Mouse (Mus musculus): ENCODE results near the gene Mrpl33. TPM values are rescaled to one million over a fixed set of nuclear protein-coding genes. Genes with fewer than 3 reads are reported as not detected.

The Mrpl33 gene
- polyA plus RNA-seq, 1 experiment from 2014 or later = 197 TPM

- Histone ChIP-seq H3K36me3 (no peaks in the 10 kb centered on the region), H3K9me3 (no peaks in the 10 kb centered on the region), H3K4me2 (replicated peaks) (no peak overlapping the region), H3K27me3 (replicated peaks) (no peaks in the 10 kb centered on the region), H3K4me3 (no peak overlapping the region), H3K4me1 (no peaks in the 10 kb centered on the region), H3K27ac (no peak overlapping the region), H3K9ac (no peak overlapping the region)
- 78% methylated on average over 5 of the region's 5 CpGs for WGBS
- ATAC-seq (ENCODE audit: low FRiP score, low read depth) = no peak
These were observed 117.1 kb downstream of the Mrpl33 start for GRCm38 (mm10) chr5:31713841-31714264.

Small RNAs within 50 kb of the gene (microRNA-seq; reads per million reads assigned to microRNA genes)
- not detected for gene Mir3473e

Other genes with a start within 250 kb of the Mrpl33 start
- 97.1 and 100 TPM in 2 replicates for gene Zfp512, start 144.5 kb upstream of the Mrpl33 start, polyA plus RNA-seq (2016; fragmentation: Nextera tagmentation; extraction: Ambion mirVana)
- not detected in 2 replicates for gene 4930548H24Rik, start 111.2 kb upstream of the Mrpl33 start, polyA plus RNA-seq (2016; fragmentation: Nextera tagmentation; extraction: Ambion mirVana)
- 73.2 and 76.3 TPM in 2 replicates for gene Gpn1, start 102.2 kb upstream of the Mrpl33 start, polyA plus RNA-seq (2016; fragmentation: Nextera tagmentation; extraction: Ambion mirVana)
- gene Slc4a1ap, start 69.9 kb upstream of the Mrpl33 start, polyA plus RNA-seq (2016; fragmentation: Nextera tagmentation; extraction: Ambion mirVana) = 36.5 and 40.7 TPM in 2 replicates
- gene Supt7l, start 69.1 kb upstream of the Mrpl33 start, polyA plus RNA-seq (2016; fragmentation: Nextera tagmentation; extraction: Ambion mirVana) = 29.5 and 30.8 TPM in 2 replicates
- 1.6 and 2.2 TPM in 2 replicates for gene Rbks, start 100.7 kb downstream of the Mrpl33 start, polyA plus RNA-seq (2016; fragmentation: Nextera tagmentation; extraction: Ambion mirVana)
- gene Babam2, start 100.7 kb downstream of the Mrpl33 start, polyA plus RNA-seq (2016; fragmentation: Nextera tagmentation; extraction: Ambion mirVana) = 36.0 and 45.5 TPM in 2 replicates

Measured in neural tube, embryonic 12.5 days (tissue).